Mouse (Mus musculus) MEL (cell line): Measurements from ENCODE around the gene Mdp1. TPM values are rescaled to one million over a fixed set of nuclear protein-coding genes. Genes with fewer than 3 reads are reported as not detected.
A peak's percentile ranks its signal among the peaks of the same experiment; 100 is the strongest.

Experiments
- DNase-seq: peaks from one replicate; pipeline ENCODE4 v3.0.0; 2011; ENCODE audit warnings: low read depth, low spot score
- H3K27ac ChIP-seq: 2 replicates; pipeline ENCODE4 v1.5.1; 2012; ENCODE audit warnings: low read depth, mild to moderate bottlenecking, control low read depth, low read length, moderate library complexity; ENCODE audit not compliant: control insufficient read depth
- H3K27me3 ChIP-seq, 2 experiments: fragments of 150-350 bp in 1 of 2; sonication (generic) in 1 of 2; 2 replicates each; pipeline ENCODE4 v1.6.1; 2012; ENCODE audit warnings: low read length in 2 of 2, mild to moderate bottlenecking in 2 of 2, improper control_type of control experiment in 1 of 2, moderate library complexity in 1 of 2; ENCODE audit not compliant: insufficient read depth in 2 of 2, control insufficient read depth in 1 of 2
- H3K36me3 ChIP-seq, 2 experiments: 2 replicates each; pipeline ENCODE4 v1.6.1; 2012 to 2014; ENCODE audit warnings: low read length in 2 of 2, improper control_type of control experiment in 1 of 2, inconsistent platforms in 1 of 2, mild to moderate bottlenecking in 1 of 2; ENCODE audit not compliant: insufficient read depth in 2 of 2, control insufficient read depth in 1 of 2
- H3K4me1 ChIP-seq, 2 experiments: fragments of 150-350 bp in 1 of 2; sonication (generic) in 1 of 2; 2 replicates each; pipeline ENCODE4 v1.6.1; 2012; ENCODE audit warnings: low read length in 2 of 2, improper control_type of control experiment in 1 of 2, mild to moderate bottlenecking in 1 of 2; ENCODE audit not compliant: insufficient read depth in 2 of 2, control insufficient read depth in 1 of 2
- H3K4me3 ChIP-seq, 2 experiments: fragments of 150-350 bp in 1 of 2; sonication (generic) in 1 of 2; 2 replicates each; pipeline ENCODE4 v1.5.1; 2012; ENCODE audit warnings: low read depth in 2 of 2, low read length in 2 of 2, mild to moderate bottlenecking in 2 of 2, moderate library complexity in 2 of 2, control low read depth in 1 of 2, improper control_type of control experiment in 1 of 2; ENCODE audit not compliant: control insufficient read depth in 1 of 2, insufficient read depth in 1 of 2
- H3K79me2 ChIP-seq: 2 replicates; pipeline ENCODE4 v1.6.1; 2012; ENCODE audit warnings: mild to moderate bottlenecking, low read length, moderate library complexity; ENCODE audit not compliant: control insufficient read depth, poor library complexity, insufficient read depth
- H3K9ac ChIP-seq: 2 replicates; pipeline ENCODE4 v1.6.1; 2012; ENCODE audit warnings: low read depth, mild to moderate bottlenecking, control low read depth, low read length, moderate library complexity; ENCODE audit not compliant: control insufficient read depth, poor library complexity, severe bottlenecking
- H3K9me3 ChIP-seq: fragments of 150-350 bp; sonication (generic); replicated peaks from 2 replicates; pipeline ENCODE4 v1.6.1; 2012; ENCODE audit warnings: mild to moderate bottlenecking, low read length, improper control_type of control experiment, moderate library complexity; ENCODE audit not compliant: insufficient read depth
- BHLHE40 ChIP-seq: IDR thresholded peaks from 2 replicates; pipeline ENCODE4 v1.6.1; 2012; ENCODE audit warnings: low read depth, mild to moderate bottlenecking, inconsistent platforms, low read length, improper control_type of control experiment, borderline replicate concordance
- CHD1 ChIP-seq: IDR thresholded peaks from 2 replicates; pipeline ENCODE4 v1.6.1; 2012; ENCODE audit warnings: low read depth, mild to moderate bottlenecking, inconsistent platforms, low read length, improper control_type of control experiment
- CHD2 ChIP-seq: IDR thresholded peaks from 2 replicates; pipeline ENCODE4 v1.6.1; 2011; ENCODE audit warnings: low read length, improper control_type of control experiment
- CTCF ChIP-seq, 3 experiments: IDR thresholded peaks in 2 of 3; conservative IDR thresholded peaks in 1 of 3; 2 replicates each; pipeline ENCODE4 v1.5.1; 2011 to 2012; ENCODE audit warnings: low read length in 3 of 3, low read depth in 2 of 3, mild to moderate bottlenecking in 2 of 3, improper control_type of control experiment in 1 of 3, inconsistent platforms in 1 of 3, mixed read lengths in 1 of 3, moderate library complexity in 1 of 3; ENCODE audit not compliant: control insufficient read depth in 1 of 3, insufficient read depth in 1 of 3, poor library complexity in 1 of 3, severe bottlenecking in 1 of 3
- E2F4 ChIP-seq: IDR thresholded peaks from 2 replicates; pipeline ENCODE4 v1.6.1; 2011; ENCODE audit warnings: low read depth, low read length, improper control_type of control experiment, borderline replicate concordance
- ELF1 ChIP-seq: IDR thresholded peaks from 2 replicates; pipeline ENCODE4 v1.6.1; 2014; ENCODE audit warnings: low read depth, mild to moderate bottlenecking, inconsistent platforms, low read length, improper control_type of control experiment, moderate library complexity
- EP300 ChIP-seq, 2 experiments: IDR thresholded peaks; 2 replicates each; pipeline ENCODE4 v1.6.1; 2011; ENCODE audit warnings: improper control_type of control experiment in 2 of 2, low read length in 2 of 2, low read depth in 1 of 2, mild to moderate bottlenecking in 1 of 2
- GABPA ChIP-seq: IDR thresholded peaks from 2 replicates; pipeline ENCODE4 v1.6.1; 2012; ENCODE audit warnings: low read depth, mild to moderate bottlenecking, inconsistent platforms, low read length, improper control_type of control experiment, moderate library complexity
- GATA1 ChIP-seq: IDR thresholded peaks from 2 replicates; pipeline ENCODE4 v1.6.1; 2011; ENCODE audit warnings: low read depth, low read length, improper control_type of control experiment
- HCFC1 ChIP-seq: IDR thresholded peaks from 2 replicates; pipeline ENCODE4 v1.6.1; 2012; ENCODE audit warnings: low read depth, mild to moderate bottlenecking, inconsistent platforms, low read length, improper control_type of control experiment, moderate library complexity
- JUND ChIP-seq: IDR thresholded peaks from 2 replicates; pipeline ENCODE4 v1.6.1; 2011; ENCODE audit warnings: low read depth, mild to moderate bottlenecking, improper control_type of control experiment, low read length
- KAT2A ChIP-seq: conservative IDR thresholded peaks from 2 replicates; pipeline ENCODE4 v1.6.1; 2012; ENCODE audit warnings: low read depth, low read length, improper control_type of control experiment, inconsistent platforms
- MAX ChIP-seq: IDR thresholded peaks from 2 replicates; pipeline ENCODE4 v1.6.1; 2011; ENCODE audit warnings: low read length, improper control_type of control experiment
- MAZ ChIP-seq: IDR thresholded peaks from 2 replicates; pipeline ENCODE4 v1.6.1; 2012; ENCODE audit warnings: low read depth, mild to moderate bottlenecking, inconsistent platforms, low read length, improper control_type of control experiment
- MEF2A ChIP-seq: IDR thresholded peaks from 2 replicates; pipeline ENCODE4 v1.6.1; 2014; ENCODE audit warnings: low read depth, mild to moderate bottlenecking, inconsistent platforms, low read length, improper control_type of control experiment; ENCODE audit not compliant: poor library complexity, insufficient replicate concordance, severe bottlenecking; ENCODE audit errors: extremely low read depth
- MXI1 ChIP-seq: IDR thresholded peaks from 2 replicates; pipeline ENCODE4 v1.6.1; 2011; ENCODE audit warnings: mild to moderate bottlenecking, low read depth, low read length, improper control_type of control experiment
- MYB ChIP-seq: IDR thresholded peaks from 2 replicates; pipeline ENCODE4 v1.6.1; 2011; ENCODE audit warnings: mild to moderate bottlenecking, low read depth, low read length, improper control_type of control experiment
- MYC ChIP-seq: IDR thresholded peaks from 2 replicates; pipeline ENCODE4 v1.6.1; 2011; ENCODE audit warnings: low read depth, mild to moderate bottlenecking, low read length, improper control_type of control experiment, moderate library complexity
- NELFE ChIP-seq: IDR thresholded peaks from 2 replicates; pipeline ENCODE4 v1.6.1; 2011; ENCODE audit warnings: low read depth, low read length, improper control_type of control experiment
- NRF1 ChIP-seq: IDR thresholded peaks from 2 replicates; pipeline ENCODE4 v1.6.1; 2014; ENCODE audit warnings: low read depth, mild to moderate bottlenecking, inconsistent platforms, low read length, improper control_type of control experiment, moderate library complexity; ENCODE audit not compliant: poor library complexity, insufficient read depth, severe bottlenecking
- POLR2A ChIP-seq, 2 experiments: IDR thresholded peaks; 2 replicates each; pipeline ENCODE4 v1.6.1; 2011 to 2012; ENCODE audit warnings: low read length in 2 of 2, mild to moderate bottlenecking in 2 of 2, control low read depth in 1 of 2, improper control_type of control experiment in 1 of 2, low read depth in 1 of 2, moderate library complexity in 1 of 2; ENCODE audit not compliant: control insufficient read depth in 1 of 2, insufficient read depth in 1 of 2, poor library complexity in 1 of 2
- POLR2AphosphoS2 ChIP-seq: IDR thresholded peaks from 2 replicates; pipeline ENCODE4 v1.6.1; 2011; ENCODE audit warnings: low read length, improper control_type of control experiment
- RAD21 ChIP-seq: IDR thresholded peaks from 2 replicates; pipeline ENCODE4 v1.6.1; 2011; ENCODE audit warnings: mild to moderate bottlenecking, low read depth, low read length, improper control_type of control experiment
- RCOR1 ChIP-seq: IDR thresholded peaks from 2 replicates; pipeline ENCODE4 v1.6.1; 2012; ENCODE audit warnings: low read depth, mild to moderate bottlenecking, inconsistent platforms, low read length, improper control_type of control experiment
- SIN3A ChIP-seq: IDR thresholded peaks from 2 replicates; pipeline ENCODE4 v1.6.1; 2012; ENCODE audit warnings: low read length, improper control_type of control experiment, inconsistent platforms
- SMC3 ChIP-seq: IDR thresholded peaks from 2 replicates; pipeline ENCODE4 v1.6.1; 2011; ENCODE audit warnings: low read depth, low read length, improper control_type of control experiment
- TAL1 ChIP-seq: IDR thresholded peaks from 2 replicates; pipeline ENCODE4 v1.6.1; 2012; ENCODE audit warnings: mild to moderate bottlenecking, inconsistent platforms, low read length, moderate library complexity, mixed read lengths
- TBP ChIP-seq: IDR thresholded peaks from 2 replicates; pipeline ENCODE4 v1.8.0; 2011; ENCODE audit warnings: low read depth, low read length, improper control_type of control experiment
- TCF12 ChIP-seq: IDR thresholded peaks from 2 replicates; pipeline ENCODE4 v1.6.1; 2014; ENCODE audit warnings: low read depth, mild to moderate bottlenecking, inconsistent platforms, low read length, improper control_type of control experiment, moderate library complexity
- UBTF ChIP-seq: IDR thresholded peaks from 2 replicates; pipeline ENCODE4 v1.6.1; 2012; ENCODE audit warnings: low read depth, mild to moderate bottlenecking, inconsistent platforms, low read length, improper control_type of control experiment, moderate library complexity, borderline replicate concordance; ENCODE audit not compliant: insufficient read depth
- USF1 ChIP-seq: IDR thresholded peaks from 2 replicates; pipeline ENCODE4 v1.6.1; 2014; ENCODE audit warnings: low read depth, mild to moderate bottlenecking, inconsistent platforms, low read length, improper control_type of control experiment, moderate library complexity
- USF2 ChIP-seq, 2 experiments: IDR thresholded peaks; 2 replicates each; pipeline ENCODE4 v1.6.1; 2011 to 2012; ENCODE audit warnings: improper control_type of control experiment in 2 of 2, low read length in 2 of 2, borderline replicate concordance in 1 of 2, inconsistent platforms in 1 of 2, low read depth in 1 of 2, mild to moderate bottlenecking in 1 of 2; ENCODE audit not compliant: insufficient read depth in 1 of 2
- ZC3H11A ChIP-seq: IDR thresholded peaks from 2 replicates; pipeline ENCODE4 v1.6.1; 2012; ENCODE audit warnings: low read depth, mild to moderate bottlenecking, inconsistent platforms, low read length, improper control_type of control experiment
- ZKSCAN1 ChIP-seq: IDR thresholded peaks from 2 replicates; pipeline ENCODE4 v1.6.1; 2012; ENCODE audit warnings: low read depth, mild to moderate bottlenecking, inconsistent platforms, low read length, improper control_type of control experiment, moderate library complexity
- ZMIZ1 ChIP-seq: IDR thresholded peaks from 2 replicates; pipeline ENCODE4 v1.6.1; 2012; ENCODE audit warnings: low read depth, mild to moderate bottlenecking, inconsistent platforms, low read length, improper control_type of control experiment, moderate library complexity
- ZNF384 ChIP-seq: IDR thresholded peaks from 2 replicates; pipeline ENCODE4 v1.6.1; 2012; ENCODE audit warnings: low read depth, mild to moderate bottlenecking, inconsistent platforms, low read length, improper control_type of control experiment
- polyA plus RNA-seq, 2 experiments: library from polyadenylated mRNA; stranded (reverse) in 1 of 2; unstranded in 1 of 2; fragments of >175 nt in 1 of 2; fragments of >200 nt in 1 of 2; gene quantifications; 2 replicates each; pipeline versions ENCODE4 v1.2.1 to v1.2.4; 2012; ENCODE audit warnings: low replicate concordance in 2 of 2, low read depth in 1 of 2; ENCODE audit not compliant: insufficient read length in 2 of 2, insufficient read depth in 1 of 2, missing spikeins in 1 of 2
- total RNA-seq: library from RNA; depleted of rRNA; stranded (reverse); fragments of 300-350 nt; gene quantifications from 2 replicates; pipeline ENCODE4 v1.2.3, GENCODE M21; 2012; rRNA removed

Gene Mdp1
- 25.5 and 30.6 TPM in 2 replicates for total RNA-seq
- 10 to 100 TPM in 1 of 2 experiments, not detected in 1; 25.6 TPM for polyA plus RNA-seq

DNA sequence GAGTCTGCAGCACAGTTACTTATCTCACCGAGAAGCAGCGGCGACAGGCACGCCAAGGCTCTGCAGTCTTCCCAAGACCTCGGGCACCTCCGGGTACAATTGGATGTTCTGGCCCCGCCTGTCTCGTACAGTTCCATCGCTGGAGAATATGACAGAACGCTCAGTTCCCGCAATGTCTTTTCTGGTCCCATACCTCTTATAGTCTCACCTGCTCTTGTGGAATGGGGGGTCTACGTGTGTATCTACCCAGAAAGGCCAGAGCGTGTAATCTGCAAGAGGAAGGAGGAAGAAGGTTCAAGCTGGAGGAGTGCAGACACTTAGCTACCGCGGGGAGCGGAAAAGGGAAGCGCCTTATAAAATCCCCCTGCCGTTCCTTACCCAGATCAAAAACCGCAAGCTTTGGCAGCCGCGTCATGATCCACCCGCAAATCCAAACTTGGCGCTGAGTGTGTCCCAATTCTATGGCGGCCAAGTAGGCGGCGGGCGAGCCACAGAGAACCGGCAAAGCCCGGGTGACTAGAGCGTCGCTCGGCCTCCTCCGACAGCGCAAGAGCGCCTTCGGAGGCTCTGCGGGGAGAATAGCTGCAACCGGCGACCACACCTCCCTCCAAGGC is at the start of gene Mdp1:
Gene Mdp1 (minus strand): TSS at position 549 of the 614 bp plus-strand sequence.
- Histone ChIP-seq H3K9me3 (no peaks in the 10 kb centered on the region), H3K79me2 (no peaks in the 10 kb centered on the region; the same call in 1 of the 2 replicates), H3K27ac (peak within 1 kb of the TSS; percentile 85), H3K27me3 (no peaks in the 10 kb centered on the region), H3K9ac (peak within 1 kb of the TSS; percentile 67), H3K4me3 (peak within 1 kb of the TSS; percentile 69 to 89), H3K36me3 (peaks cover 3 to 11% of the 10 kb centered on the region in 2 experiments; a peak in 3 of 4 replicates), H3K4me1 (peaks cover 3 to 14% of the 10 kb centered on the region in 2 experiments)
- DNase-seq = peak; percentile 91
- no peak for TF ChIP-seq JUND
- TF ChIP-seq MXI1 = peak; percentile 72
- TF ChIP-seq MAZ = no peak
- TF ChIP-seq TBP = peak; percentile 52
- no peak for TF ChIP-seq ZNF384
- TF ChIP-seq NELFE = peak; percentile 63
- TF ChIP-seq ELF1 = no peak
- no peak; the same call in 1 of the 2 replicates for TF ChIP-seq KAT2A
- no peak for TF ChIP-seq TAL1
- no peak for TF ChIP-seq CHD2
- 0 out of 2 replicates have a peak, but pooled peaks have one; percentile 15 for TF ChIP-seq MAX
- no peak for TF ChIP-seq USF2 (IDR thresholded peaks at IDR 0.05; ENCODE audit: borderline replicate concordance in 1 of 2, insufficient read depth in 1 of 2, low read depth in 1 of 2, low read length in 2 of 2)
- no peak for TF ChIP-seq E2F4
- peak in 2 of 3 experiments; percentile 65; a peak in 4 of 6 replicates for TF ChIP-seq CTCF (IDR thresholded peaks at IDR 0.05 in 2 of 3, conservative IDR thresholded peaks at IDR 0.05 in 1 of 3; ENCODE audit: control insufficient read depth in 1 of 3, insufficient read depth in 1 of 3, low read depth in 2 of 3, low read length in 3 of 3, poor library complexity in 1 of 3, severe bottlenecking in 1 of 3)
- no peak; the same call in 1 of the 2 replicates for TF ChIP-seq GABPA
- TF ChIP-seq POLR2AphosphoS2 = no peak; the same call in 1 of the 2 replicates
- TF ChIP-seq ZKSCAN1 = no peak
- TF ChIP-seq RCOR1 = peak; percentile 39
- no peak for TF ChIP-seq SMC3
- no peak for TF ChIP-seq CHD1
- TF ChIP-seq SIN3A = peak; percentile 75
- TF ChIP-seq ZMIZ1 = peak; percentile 40; the same call in 1 of the 2 replicates
- no peak for TF ChIP-seq BHLHE40
- no peak for TF ChIP-seq MEF2A
- no peak for TF ChIP-seq ZC3H11A
- no peak for TF ChIP-seq USF1
- peak; percentile 30; the same call in 1 of the 2 replicates for TF ChIP-seq GATA1
- peak; percentile 19; the same call in 1 of the 2 replicates for TF ChIP-seq TCF12
- TF ChIP-seq RAD21 = no peak
- TF ChIP-seq MYC = no peak
- peak; percentile 65; the same call in 1 of the 2 replicates for TF ChIP-seq UBTF
- peak; percentile 26 to 64; a peak in 2 of 4 replicates for TF ChIP-seq POLR2A (IDR thresholded peaks at IDR 0.05; ENCODE audit: control insufficient read depth in 1 of 2, insufficient read depth in 1 of 2, low read depth in 1 of 2, low read length in 2 of 2, poor library complexity in 1 of 2)
- TF ChIP-seq EP300 (IDR thresholded peaks at IDR 0.05; ENCODE audit: low read depth in 1 of 2, low read length in 2 of 2) = peak in 1 of 2 experiments; percentile 24; a peak in 1 of 4 replicates
- TF ChIP-seq MYB = no peak
- peak; percentile 82 for TF ChIP-seq HCFC1
- TF ChIP-seq NRF1 = no peak
